Mouse (Mus musculus) lung, embryonic 14.5 days (tissue): ENCODE measurements around the gene D11Wsu47e. TPM values are rescaled to one million over a fixed set of nuclear protein-coding genes. Genes with fewer than 3 reads are reported as not detected.
A peak's percentile ranks its signal among the peaks of the same experiment; 100 is the strongest.

Experiments
- ATAC-seq: fragments of 200-750 bp; cut with Nextera tagmentation; 2 replicates; pipeline ENCODE4 v1.8.0; 2017; ENCODE audit warnings: mild to moderate bottlenecking, moderate TSS enrichment, moderate library complexity; ENCODE audit not compliant: insufficient read depth
- DNase-seq: peaks from one replicate; pipeline ENCODE4 v3.0.0-alpha.2; 2015
- H3K27ac ChIP-seq: fragments of 300-500 bp; sonication (generic); 2 replicates; pipeline ENCODE4 v1.5.1; 2014; ENCODE audit warnings: low read depth, mild to moderate bottlenecking, moderate library complexity
- H3K27me3 ChIP-seq: fragments of 300-500 bp; sonication (generic); 2 replicates; pipeline ENCODE4 v1.6.1; 2014; ENCODE audit warnings: low read length, control low read depth; ENCODE audit not compliant: insufficient read depth
- H3K36me3 ChIP-seq: fragments of 300-500 bp; sonication (generic); 2 replicates; pipeline ENCODE4 v1.6.1; 2014; ENCODE audit warnings: control low read depth; ENCODE audit not compliant: insufficient read depth
- H3K4me1 ChIP-seq: fragments of 300-500 bp; sonication (generic); 2 replicates; pipeline ENCODE4 v1.6.1; 2014; ENCODE audit warnings: antibody characterized with exemption, control low read depth; ENCODE audit not compliant: insufficient read depth
- H3K4me2 ChIP-seq: fragments of 300-500 bp; sonication (generic); 2 replicates; pipeline ENCODE4 v1.6.1; 2014; ENCODE audit warnings: mild to moderate bottlenecking
- H3K4me3 ChIP-seq: fragments of 300-500 bp; sonication (generic); 2 replicates; pipeline ENCODE4 v1.5.1; 2014; ENCODE audit warnings: low read depth, low read length
- H3K9ac ChIP-seq: fragments of 300-500 bp; sonication (generic); 2 replicates; pipeline ENCODE4 v1.6.1; 2014
- H3K9me3 ChIP-seq: fragments of 300-500 bp; sonication (generic); 2 replicates; pipeline ENCODE4 v1.6.1; 2016; ENCODE audit warnings: low read depth, low read length, control low read depth
- CTCF ChIP-seq: IDR thresholded peaks from 2 replicates; pipeline ENCODE4 v1.5.1; 2016; ENCODE audit warnings: antibody characterized with exemption, low read depth
- WGBS: fragments of 180-500 bp; shearing (Covaris S2); extraction: QIAGEN DNeasy Blood & Tissue Kit; methylation state at CpG from one replicate; pipeline ENCODE4 v1.1.7; 2014; 5-methylcytosine and 5-hydroxymethylcytosine counted together
- polyA plus RNA-seq: library from polyadenylated mRNA; unstranded; fragments of >200 nt; fragmentation: Nextera tagmentation; extraction: Ambion mirVana; gene quantifications from 2 replicates; pipeline ENCODE4 v1.2.1, GENCODE M21; 2014

Gene D11Wsu47e
- polyA plus RNA-seq, 1 experiment from 2014 or later, result 22.9 TPM

DNA sequence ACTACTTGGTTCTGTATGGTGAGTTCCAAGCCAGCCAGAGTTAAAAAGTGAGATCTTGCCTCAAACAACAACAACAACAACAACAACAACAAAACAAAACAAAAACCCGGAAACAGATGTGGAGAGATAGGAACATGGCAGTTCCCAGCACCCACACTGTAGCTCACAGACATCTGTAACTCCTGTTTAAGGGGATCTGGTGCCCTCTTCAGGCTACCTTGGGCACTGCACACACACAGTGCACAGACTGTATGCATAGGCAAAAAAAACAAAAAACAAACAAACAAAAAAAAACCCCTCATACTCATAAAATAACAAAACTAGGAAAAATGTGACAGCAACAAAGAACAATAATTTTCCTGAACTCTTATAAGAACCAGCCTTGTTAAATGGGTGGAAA lies 58.8 kb downstream of the D11Wsu47e start:
- Histone ChIP-seq H3K4me2 (no peak overlapping the region), H3K9ac (no peak overlapping the region), H3K27me3 (no peaks in the 10 kb centered on the region), H3K4me1 (peaks cover 12% of the 10 kb centered on the region), H3K9me3 (peaks cover 4% of the 10 kb centered on the region; the same call in 1 of the 2 replicates), H3K4me3 (no peak overlapping the region), H3K36me3 (peaks cover 52% of the 10 kb centered on the region), H3K27ac (no peak overlapping the region)
- TF ChIP-seq CTCF, result peak; percentile 48
- DNase-seq (no peak), ATAC-seq (no peak)
- WGBS, result 94% methylated on average over 1 of the region's 1 CpGs

Other genes starting within 250 kb of the D11Wsu47e start
- gene Sstr2, start 65.1 kb upstream of the D11Wsu47e start, polyA plus RNA-seq, result 1.4 and 2.0 TPM in 2 replicates
- gene Cog1, start 35.2 kb upstream of the D11Wsu47e start, polyA plus RNA-seq, result 28.4 and 28.8 TPM in 2 replicates
- 19.6 and 21.8 TPM in 2 replicates for gene Slc39a11, start 34.3 kb upstream of the D11Wsu47e start, polyA plus RNA-seq
- 46.6 and 52.0 TPM in 2 replicates for gene Fam104a, start 257 bp upstream of the D11Wsu47e start, polyA plus RNA-seq
- 0.35 and 0.59 TPM in 2 replicates for gene Cpsf4l, start 25.6 kb downstream of the D11Wsu47e start, polyA plus RNA-seq
- gene Cdc42ep4, start 67.5 kb downstream of the D11Wsu47e start, polyA plus RNA-seq, result 86.6 and 86.9 TPM in 2 replicates